Mouse (Mus musculus) skeletal muscle tissue, postnatal 0 days (tissue): ENCODE results near the gene Ebf1. TPM values are rescaled to one million over a fixed set of nuclear protein-coding genes. Genes with fewer than 3 reads are reported as not detected.

Experiments
- polyA plus RNA-seq: library from polyadenylated mRNA; unstranded; fragments of >200 nt; fragmentation: Nextera tagmentation; extraction: Ambion mirVana; gene quantifications from 2 replicates; pipeline ENCODE4 v1.2.1, GENCODE M21; 2015

Gene Ebf1
- polyA plus RNA-seq = 20.2 and 24.3 TPM in 2 replicates

DNA sequence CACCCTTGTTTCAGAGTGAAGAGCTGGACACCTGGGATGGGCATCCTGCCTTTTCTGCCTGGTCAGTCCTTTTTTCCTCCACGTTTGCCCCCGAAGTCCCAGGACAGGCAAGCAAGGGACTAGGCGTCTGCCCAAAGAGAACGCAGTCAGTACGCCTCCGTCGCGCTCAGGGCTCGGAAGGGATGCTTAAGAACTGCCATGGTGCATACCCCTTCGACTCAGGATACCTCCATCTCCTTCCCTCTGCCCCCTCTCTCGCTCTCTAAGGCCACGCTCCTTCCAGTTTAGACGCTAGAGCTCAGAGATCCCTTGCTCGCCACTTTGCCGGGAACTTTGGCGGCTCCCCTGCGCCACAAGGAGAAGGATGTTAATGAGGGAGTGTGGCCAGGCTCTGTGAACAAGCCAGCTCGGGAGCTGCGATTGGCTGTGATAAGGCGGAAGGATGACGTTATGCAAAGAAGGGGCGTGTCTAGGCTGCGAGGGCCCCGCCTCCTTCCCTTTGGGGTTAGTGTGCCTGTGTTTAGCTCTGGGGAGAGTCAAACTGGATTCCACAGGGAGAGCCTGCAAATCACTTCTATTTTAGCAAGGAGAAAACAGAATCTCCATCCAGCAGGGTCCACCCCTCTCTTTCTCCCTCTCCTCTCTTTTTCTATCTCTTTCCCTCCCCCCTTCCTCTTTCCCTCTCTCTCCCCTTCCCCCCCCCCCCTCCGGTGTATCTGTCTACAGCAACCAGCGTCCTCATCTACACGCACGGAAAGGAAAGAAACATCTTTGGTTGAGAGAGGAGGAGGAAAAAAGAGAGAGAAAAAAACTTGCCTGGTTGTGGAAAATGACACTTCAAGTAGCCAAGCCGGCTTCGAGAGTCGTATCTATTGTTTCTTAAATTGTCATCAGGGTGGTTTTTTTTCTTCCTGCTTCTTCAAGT is at the start of gene Ebf1:
Ebf1 (plus strand) TSS at position 530 of the 925 bp plus-strand sequence.

Other genes starting within 250 kb of the Ebf1 start
- 0.06 TPM in 1 of 2 replicates, not detected in the other for gene Il12b, start 217.3 kb upstream of the Ebf1 start, polyA plus RNA-seq
- 24.4 and 31.1 TPM in 2 replicates for gene Ublcp1, start 146.8 kb upstream of the Ebf1 start, polyA plus RNA-seq
- 22.9 and 25.6 TPM in 2 replicates for gene Rnf145, start 98.4 kb upstream of the Ebf1 start, polyA plus RNA-seq